Mouse (Mus musculus) kidney, embryonic 15.5 days (tissue): Measurements from ENCODE around the gene Ppp1cc. TPM values are rescaled to one million over a fixed set of nuclear protein-coding genes. Genes with fewer than 3 reads are reported as not detected.

ENCODE experiments used
- ATAC-seq: fragments of 200-750 bp; cut with Nextera tagmentation; replicated peaks from 2 replicates; pipeline ENCODE4 v1.8.0; 2017; ENCODE audit warnings: moderate TSS enrichment; ENCODE audit not compliant: low FRiP score
- H3K27ac ChIP-seq: fragments of 300-500 bp; sonication (generic); 2 replicates; pipeline ENCODE4 v1.5.1; 2015; ENCODE audit warnings: mild to moderate bottlenecking, inconsistent platforms
- H3K27me3 ChIP-seq: fragments of 300-500 bp; sonication (generic); 2 replicates; pipeline ENCODE4 v1.6.1; 2015; ENCODE audit warnings: inconsistent platforms
- H3K36me3 ChIP-seq: fragments of 300-500 bp; sonication (generic); 2 replicates; pipeline ENCODE4 v1.6.1; 2015; ENCODE audit warnings: inconsistent platforms
- H3K4me1 ChIP-seq: fragments of 300-500 bp; sonication (generic); 2 replicates; pipeline ENCODE4 v1.6.1; 2015; ENCODE audit warnings: inconsistent platforms
- H3K4me2 ChIP-seq: fragments of 300-500 bp; sonication (generic); 2 replicates; pipeline ENCODE4 v1.6.1; 2015; ENCODE audit warnings: moderate library complexity, mild to moderate bottlenecking, inconsistent platforms
- H3K4me3 ChIP-seq: fragments of 300-500 bp; sonication (generic); replicated peaks from 2 replicates; pipeline ENCODE4 v1.5.1; 2015; ENCODE audit warnings: mild to moderate bottlenecking, inconsistent platforms
- H3K9ac ChIP-seq: fragments of 300-500 bp; sonication (generic); 2 replicates; pipeline ENCODE4 v1.6.1; 2015; ENCODE audit warnings: mild to moderate bottlenecking, inconsistent platforms
- H3K9me3 ChIP-seq: fragments of 300-500 bp; sonication (generic); replicated peaks from 2 replicates; pipeline ENCODE4 v1.6.1; 2016; ENCODE audit warnings: inconsistent platforms
- WGBS: fragments of 180-500 bp; shearing (Covaris S2); methylation state at CpG from one replicate; pipeline ENCODE4 v1.1.7; 2015; ENCODE audit warnings: mixed read lengths; 5-methylcytosine and 5-hydroxymethylcytosine counted together
- polyA plus RNA-seq: library from polyadenylated mRNA; unstranded; fragments of >200 nt; fragmentation: Nextera tagmentation; extraction: Ambion mirVana; gene quantifications from 2 replicates; pipeline ENCODE4 v1.2.1, GENCODE M21; 2015

Ppp1cc gene
- polyA plus RNA-seq, 1 experiment from 2014 or later = 264 TPM

DNA sequence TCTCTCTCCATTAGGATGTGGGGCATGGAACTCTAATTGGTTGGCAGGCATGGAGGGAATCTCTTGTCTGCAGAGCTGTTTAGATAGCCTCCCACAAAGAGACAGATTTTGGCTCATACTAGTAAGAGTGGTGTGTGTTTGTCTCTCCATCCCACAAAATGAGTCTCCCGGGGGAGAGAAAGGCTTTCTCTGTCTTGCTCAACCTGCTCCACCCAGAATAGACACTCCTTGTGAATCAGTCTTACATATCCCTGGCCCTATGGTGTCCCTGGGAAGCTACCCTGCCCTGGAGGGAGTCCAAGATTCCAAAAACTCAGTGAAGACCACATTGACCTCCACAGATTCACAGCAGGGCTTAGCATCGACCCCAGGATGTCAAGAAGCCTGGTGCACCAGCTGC lies 1.6 kb upstream of the Ppp1cc start:
- no peaks in the 10 kb centered on the region for H3K27me3 ChIP-seq
- H3K4me3 ChIP-seq = no peak overlapping the region
- H3K36me3 ChIP-seq = peaks cover 11% of the 10 kb centered on the region
- ATAC-seq = no peak
- H3K27ac ChIP-seq = no peak overlapping the region
- H3K9me3 ChIP-seq = no peaks in the 10 kb centered on the region
- 54% methylated on average over 2 of the region's 2 CpGs for WGBS
- peaks cover 51% of the 10 kb centered on the region for H3K4me1 ChIP-seq
- no peak overlapping the region for H3K4me2 ChIP-seq
- no peak overlapping the region for H3K9ac ChIP-seq

- H3K4me3 ChIP-seq = peak overlapping the region; percentile 63
- peak overlapping the region; percentile 64 for H3K4me2 ChIP-seq
- H3K9me3 ChIP-seq = no peaks in the 10 kb centered on the region
- peaks cover 32% of the 10 kb centered on the region for H3K36me3 ChIP-seq
- H3K9ac ChIP-seq = peak overlapping the region; percentile 77
- peaks cover 72% of the 10 kb centered on the region for H3K4me1 ChIP-seq
- peak overlapping the region; percentile 83 for H3K27ac ChIP-seq
- 1% methylated on average over 42 of the region's 42 CpGs for WGBS
- H3K27me3 ChIP-seq = no peaks in the 10 kb centered on the region
- ATAC-seq = no peak; the same call in 1 of the 2 replicates
These were observed 758 bp downstream of the Ppp1cc start for GRCm38 (mm10) chr5:122158557-122159515.

- H3K9ac ChIP-seq = no peak overlapping the region
- H3K4me3 ChIP-seq = no peak overlapping the region
- no peak overlapping the region for H3K27ac ChIP-seq
- peak overlapping the region; percentile 32; the same call in 1 of the 2 replicates for H3K4me2 ChIP-seq
- H3K9me3 ChIP-seq = no peaks in the 10 kb centered on the region
- peaks cover 81% of the 10 kb centered on the region for H3K4me1 ChIP-seq
- H3K36me3 ChIP-seq = peaks cover 76% of the 10 kb centered on the region
- ATAC-seq = no peak
- H3K27me3 ChIP-seq = no peaks in the 10 kb centered on the region
- WGBS = 20% methylated on average over 6 of the region's 6 CpGs
These were observed 5.1 kb downstream of the Ppp1cc start for GRCm38 (mm10) chr5:122163194-122163593.

DNA sequence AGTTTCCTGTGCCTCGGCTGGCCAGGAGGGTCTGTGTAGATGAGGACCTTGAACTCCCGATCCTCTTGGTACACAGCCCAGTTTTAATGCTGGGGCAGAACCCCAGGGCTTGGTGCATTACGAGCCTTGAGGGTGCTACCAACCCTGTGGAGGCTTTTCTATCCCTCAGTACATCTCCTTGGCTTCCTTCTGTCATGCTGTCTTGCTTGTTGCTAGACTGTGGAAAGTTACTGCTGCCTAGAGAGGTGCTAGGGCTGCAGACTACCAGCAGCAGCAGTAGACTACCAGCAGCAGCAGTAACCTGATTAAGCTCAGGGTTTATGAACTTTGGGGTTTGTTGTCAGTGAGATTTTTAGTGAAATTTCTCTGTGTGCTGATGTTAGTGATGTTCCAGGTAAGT lies 5.9 kb downstream of the Ppp1cc start:
- H3K4me1 ChIP-seq = peaks cover 81% of the 10 kb centered on the region
- no peak overlapping the region for H3K4me3 ChIP-seq
- H3K27me3 ChIP-seq = no peaks in the 10 kb centered on the region
- peaks cover 84% of the 10 kb centered on the region for H3K36me3 ChIP-seq
- H3K27ac ChIP-seq = no peak overlapping the region
- no peak overlapping the region for H3K4me2 ChIP-seq
- ATAC-seq = no peak
- no peak overlapping the region for H3K9ac ChIP-seq
- no peaks in the 10 kb centered on the region for H3K9me3 ChIP-seq
- WGBS = 57% methylated on average over 3 of the region's 3 CpGs

DNA sequence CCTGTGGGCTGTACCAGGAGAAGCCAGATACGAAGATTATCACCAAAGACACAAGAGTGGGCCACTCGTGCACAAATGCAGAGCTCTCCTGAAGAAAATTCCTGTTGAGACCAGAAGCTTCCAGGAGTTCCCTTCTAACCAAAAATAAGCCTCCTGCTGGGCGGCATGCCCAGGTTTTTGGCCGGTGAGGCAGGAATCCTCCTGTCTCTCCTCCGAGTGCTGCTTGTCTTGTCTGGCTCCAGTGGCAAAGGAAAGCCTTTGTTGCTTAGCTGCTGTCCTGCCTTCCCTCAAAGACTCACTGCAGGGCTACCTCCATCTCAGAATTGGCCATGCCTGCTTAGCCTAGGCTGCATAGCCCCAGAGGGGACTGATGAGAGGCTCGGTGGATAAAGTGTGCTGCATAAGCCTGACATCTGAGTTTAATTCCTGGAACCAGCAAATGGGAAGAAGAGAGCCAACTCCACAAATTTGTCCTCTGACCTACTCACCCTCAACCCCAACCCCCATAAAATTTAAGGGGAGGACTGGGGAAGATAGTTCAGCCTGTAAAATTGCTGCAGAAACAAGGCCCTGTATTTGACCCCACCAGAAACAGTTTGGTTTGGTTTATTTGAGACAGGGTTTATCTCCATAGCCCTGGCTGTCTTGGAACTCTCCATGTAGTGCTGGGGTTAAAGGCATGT lies 7.3 kb downstream of the Ppp1cc start:
- H3K4me2 ChIP-seq = peak overlapping the region; percentile 12
- H3K36me3 ChIP-seq = peaks cover 97% of the 10 kb centered on the region
- no peak overlapping the region for H3K9ac ChIP-seq
- peaks cover 70% of the 10 kb centered on the region for H3K4me1 ChIP-seq
- H3K9me3 ChIP-seq = no peaks in the 10 kb centered on the region
- H3K27me3 ChIP-seq = no peaks in the 10 kb centered on the region
- no peak for ATAC-seq
- H3K27ac ChIP-seq = peak overlapping the region; percentile 34
- WGBS = 55% methylated on average over 6 of the region's 6 CpGs
- H3K4me3 ChIP-seq = no peak overlapping the region; the same call in 1 of the 2 replicates

- H3K27ac ChIP-seq = peak overlapping the region; percentile 29; the same call in 1 of the 2 replicates
- no peak overlapping the region for H3K4me3 ChIP-seq
- no peaks in the 10 kb centered on the region for H3K27me3 ChIP-seq
- peak overlapping the region; percentile 7; the same call in 1 of the 2 replicates for H3K4me2 ChIP-seq
- 41% methylated on average over 8 of the region's 8 CpGs for WGBS
- H3K9ac ChIP-seq = 0 out of 2 replicates have a peak overlapping the region, but pooled peaks have one; percentile 5
- H3K36me3 ChIP-seq = peaks cover 97% of the 10 kb centered on the region
- H3K9me3 ChIP-seq = no peaks in the 10 kb centered on the region
- H3K4me1 ChIP-seq = peaks cover 57% of the 10 kb centered on the region
- ATAC-seq = no peak
These were observed 8.6 kb downstream of the Ppp1cc start for GRCm38 (mm10) chr5:122166636-122167161.

- H3K27me3 ChIP-seq = no peaks in the 10 kb centered on the region
- H3K36me3 ChIP-seq = peaks cover 100% of the 10 kb centered on the region
- no peak overlapping the region for H3K4me3 ChIP-seq
- H3K9ac ChIP-seq = no peak overlapping the region
- H3K4me1 ChIP-seq = peaks cover 39% of the 10 kb centered on the region
- no peak overlapping the region for H3K27ac ChIP-seq
- no peak overlapping the region for H3K4me2 ChIP-seq
- H3K9me3 ChIP-seq = no peaks in the 10 kb centered on the region
- ATAC-seq = no peak
- WGBS = 79% methylated on average over 14 of the region's 14 CpGs
These were observed 10.4 kb downstream of the Ppp1cc start for GRCm38 (mm10) chr5:122168344-122169069.

DNA sequence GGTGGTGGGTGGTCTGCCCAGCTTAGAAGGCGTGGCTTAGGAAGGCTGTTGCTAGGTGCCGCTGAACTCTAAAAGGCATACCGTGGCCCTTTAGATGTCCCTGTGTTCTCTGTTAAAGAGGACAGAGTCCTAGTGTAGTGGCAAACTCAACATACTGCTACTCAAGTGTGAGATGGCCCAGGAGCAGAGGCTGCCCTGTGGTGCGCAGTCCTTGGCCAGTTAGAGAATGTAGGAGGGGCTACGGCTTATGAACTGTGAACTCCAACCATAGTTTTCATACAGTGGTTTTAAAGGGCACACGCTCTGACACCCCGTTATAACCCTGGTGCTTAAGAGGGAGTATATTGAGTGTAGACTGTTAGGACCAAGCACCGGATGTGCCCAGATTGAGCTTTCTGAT lies 13.0 kb downstream of the Ppp1cc start:
- H3K27me3 ChIP-seq = no peaks in the 10 kb centered on the region
- H3K4me1 ChIP-seq = peaks cover 18% of the 10 kb centered on the region
- no peak overlapping the region for H3K27ac ChIP-seq
- H3K4me3 ChIP-seq = no peak overlapping the region
- peaks cover 87% of the 10 kb centered on the region for H3K36me3 ChIP-seq
- no peak for ATAC-seq
- no peak overlapping the region for H3K9ac ChIP-seq
- no peak overlapping the region for H3K4me2 ChIP-seq
- 94% methylated on average over 8 of the region's 8 CpGs for WGBS
- H3K9me3 ChIP-seq = no peaks in the 10 kb centered on the region

GRCm38 (mm10) chr5:122175402-122175801 lies 17.3 kb downstream of the Ppp1cc start:
- Histone ChIP-seq H3K27me3 (no peaks in the 10 kb centered on the region), H3K4me2 (no peak overlapping the region), H3K4me3 (no peak overlapping the region), H3K27ac (peak overlapping the region; percentile 54; the same call in 1 of the 2 replicates), H3K9ac (no peak overlapping the region), H3K36me3 (peaks cover 56% of the 10 kb centered on the region), H3K9me3 (no peaks in the 10 kb centered on the region), H3K4me1 (peaks cover 12% of the 10 kb centered on the region)
- ATAC-seq = peak; percentile 68
- 30% methylated on average over 2 of the region's 2 CpGs for WGBS

- H3K9me3 ChIP-seq = no peaks in the 10 kb centered on the region
- H3K4me3 ChIP-seq = no peak overlapping the region
- H3K4me1 ChIP-seq = peaks cover 12% of the 10 kb centered on the region
- 0 out of 2 replicates have a peak overlapping the region, but pooled peaks have one; percentile 54 for H3K27ac ChIP-seq
- 74% methylated on average over 7 of the region's 7 CpGs for WGBS
- H3K4me2 ChIP-seq = no peak overlapping the region
- no peaks in the 10 kb centered on the region for H3K27me3 ChIP-seq
- peaks cover 50% of the 10 kb centered on the region for H3K36me3 ChIP-seq
- no peak overlapping the region for H3K9ac ChIP-seq
- ATAC-seq = no peak
These were observed 17.9 kb downstream of the Ppp1cc start for GRCm38 (mm10) chr5:122175961-122176360.

DNA sequence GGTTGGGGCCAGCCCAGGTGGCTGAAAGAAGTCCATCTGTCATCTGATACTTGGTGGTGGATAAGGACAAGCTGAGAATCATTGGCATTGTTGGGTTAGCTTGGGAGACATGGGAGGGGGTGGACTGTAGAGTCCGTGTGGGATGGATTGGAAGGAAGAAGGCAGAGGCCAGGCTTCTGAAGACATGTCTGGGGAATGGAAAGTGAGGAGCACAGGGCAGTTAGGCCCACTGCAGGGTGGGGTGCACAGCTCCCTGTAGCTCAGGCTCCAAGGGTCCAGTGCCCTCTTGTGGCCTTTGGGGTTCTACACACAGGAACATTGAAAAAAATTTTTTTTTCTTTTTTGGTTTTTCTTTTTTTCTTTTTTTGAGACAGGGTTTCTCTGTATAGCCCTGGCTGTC lies 18.3 kb downstream of the Ppp1cc start:
- Histone ChIP-seq H3K27ac (no peak overlapping the region), H3K36me3 (peaks cover 46% of the 10 kb centered on the region), H3K9me3 (no peaks in the 10 kb centered on the region), H3K4me2 (no peak overlapping the region), H3K4me3 (no peak overlapping the region), H3K9ac (no peak overlapping the region), H3K4me1 (peaks cover 12% of the 10 kb centered on the region), H3K27me3 (no peaks in the 10 kb centered on the region)
- ATAC-seq = peak; percentile 44; the same call in 1 of the 2 replicates
- WGBS = 17% methylated on average over 1 of the region's 1 CpGs
